Mouse (Mus musculus) stomach, embryonic 16.5 days (tissue): ENCODE measurements at regions not wholly inside any gene's neighbourhood (a gene's known extent, or its start where the extent isn't known, plus 50 kb on each side); places are given as distances from the start of the nearest gene placed in this dataset.

ENCODE experiments used
- ATAC-seq: fragments of 200-750 bp; cut with Nextera tagmentation; 2 replicates; pipeline ENCODE4 v1.8.0; 2017; ENCODE audit warnings: moderate number of reproducible peaks, moderate TSS enrichment; ENCODE audit not compliant: insufficient read depth, low FRiP score
- H3K27ac ChIP-seq: fragments of 300-500 bp; sonication (generic); 2 replicates; pipeline ENCODE4 v1.5.1; 2014; ENCODE audit warnings: low read length
- H3K27me3 ChIP-seq: fragments of 300-500 bp; sonication (generic); 2 replicates; pipeline ENCODE4 v1.6.1; 2014; ENCODE audit warnings: low read length, control low read depth, mixed read lengths; ENCODE audit not compliant: control insufficient read depth, insufficient read depth
- H3K36me3 ChIP-seq: fragments of 300-500 bp; sonication (generic); 2 replicates; pipeline ENCODE4 v1.6.1; 2014; ENCODE audit warnings: low read length; ENCODE audit not compliant: control insufficient read depth, insufficient read depth
- H3K4me1 ChIP-seq: fragments of 300-500 bp; sonication (generic); 2 replicates; pipeline ENCODE4 v1.6.1; 2014; ENCODE audit warnings: low read length, control low read depth, mixed read lengths; ENCODE audit not compliant: control insufficient read depth, insufficient read depth
- H3K4me2 ChIP-seq: fragments of 300-500 bp; sonication (generic); 2 replicates; pipeline ENCODE4 v1.6.1; 2014; ENCODE audit warnings: low read depth, low read length, mixed read lengths
- H3K4me3 ChIP-seq: fragments of 300-500 bp; sonication (generic); replicated peaks from 2 replicates; pipeline ENCODE4 v1.5.1; 2014; ENCODE audit warnings: mild to moderate bottlenecking, low read length
- H3K9ac ChIP-seq: fragments of 300-500 bp; sonication (generic); 2 replicates; pipeline ENCODE4 v1.6.1; 2014; ENCODE audit warnings: low read length
- H3K9me3 ChIP-seq: fragments of 300-500 bp; sonication (generic); replicated peaks from 2 replicates; pipeline ENCODE4 v1.6.1; 2016; ENCODE audit warnings: low read length, control low read depth; ENCODE audit not compliant: control insufficient read depth
- WGBS: fragments of 180-500 bp; shearing (Covaris S2); extraction: QIAGEN DNeasy Blood & Tissue Kit; methylation state at CpG from one replicate; pipeline ENCODE4 v1.1.7; 2014; 5-methylcytosine and 5-hydroxymethylcytosine counted together

DNA sequence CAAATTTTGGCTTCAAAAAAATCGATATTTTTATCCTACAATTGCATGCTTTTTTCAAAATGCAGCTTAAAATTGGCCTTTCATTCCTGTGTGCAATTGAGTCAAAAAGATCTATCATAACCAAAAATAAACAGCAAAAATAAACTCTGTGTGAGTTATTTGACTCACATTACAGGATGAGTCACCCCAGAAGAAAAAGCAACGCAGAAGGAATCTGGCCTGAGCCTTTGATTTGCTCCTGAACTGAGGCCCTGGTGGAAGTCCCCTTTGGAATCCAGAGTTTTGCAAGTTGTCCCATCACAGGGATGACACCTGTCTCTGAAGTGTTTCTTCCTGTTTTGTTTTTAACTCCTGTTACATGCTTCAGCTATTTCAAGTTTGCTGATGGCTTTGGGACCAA is 429.2 kb upstream of the Clnk start:
- no peak for ATAC-seq
- Histone ChIP-seq H3K4me3 (no peak overlapping the region), H3K9ac (no peak overlapping the region), H3K27ac (no peak overlapping the region), H3K4me1 (no peaks in the 10 kb centered on the region), H3K36me3 (no peaks in the 10 kb centered on the region), H3K27me3 (no peaks in the 10 kb centered on the region), H3K4me2 (no peak overlapping the region), H3K9me3 (no peaks in the 10 kb centered on the region)
- 53% methylated on average over 2 of the region's 2 CpGs for WGBS

GRCm38 (mm10) chr5:39292849-39293248 is 416.2 kb upstream of the Clnk start:
- WGBS = 60% methylated on average over 2 of the region's 2 CpGs
- Histone ChIP-seq H3K36me3 (no peaks in the 10 kb centered on the region), H3K27ac (no peak overlapping the region), H3K9ac (no peak overlapping the region), H3K4me1 (no peaks in the 10 kb centered on the region), H3K4me2 (no peak overlapping the region), H3K27me3 (no peaks in the 10 kb centered on the region), H3K4me3 (no peak overlapping the region), H3K9me3 (no peaks in the 10 kb centered on the region)
- ATAC-seq = no peak

DNA sequence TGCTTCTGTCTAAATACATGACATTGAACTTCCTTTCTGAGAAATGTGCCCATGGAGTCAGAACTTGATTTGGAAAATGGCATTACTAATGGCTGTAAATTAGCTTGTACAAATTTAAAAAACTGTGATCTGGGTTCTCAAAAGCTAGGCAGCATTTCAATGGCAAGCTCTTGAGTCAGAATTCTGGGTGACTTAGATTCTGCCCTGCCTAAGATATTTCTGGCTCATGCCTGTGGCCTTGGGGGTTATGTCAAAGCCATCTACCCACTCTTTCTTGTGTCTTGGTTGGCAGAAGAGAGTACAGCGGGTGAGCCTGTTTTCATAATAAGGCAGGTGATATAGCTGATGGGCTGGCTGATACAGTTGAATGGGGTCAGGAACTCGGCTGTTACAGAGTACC is 404.4 kb upstream of the Clnk start:
- WGBS = 81% methylated on average over 2 of the region's 2 CpGs
- Histone ChIP-seq H3K27ac (no peak overlapping the region), H3K36me3 (no peaks in the 10 kb centered on the region), H3K4me1 (no peaks in the 10 kb centered on the region), H3K4me3 (no peak overlapping the region), H3K9me3 (no peaks in the 10 kb centered on the region), H3K27me3 (no peaks in the 10 kb centered on the region), H3K9ac (no peak overlapping the region), H3K4me2 (no peak overlapping the region)
- no peak for ATAC-seq

DNA sequence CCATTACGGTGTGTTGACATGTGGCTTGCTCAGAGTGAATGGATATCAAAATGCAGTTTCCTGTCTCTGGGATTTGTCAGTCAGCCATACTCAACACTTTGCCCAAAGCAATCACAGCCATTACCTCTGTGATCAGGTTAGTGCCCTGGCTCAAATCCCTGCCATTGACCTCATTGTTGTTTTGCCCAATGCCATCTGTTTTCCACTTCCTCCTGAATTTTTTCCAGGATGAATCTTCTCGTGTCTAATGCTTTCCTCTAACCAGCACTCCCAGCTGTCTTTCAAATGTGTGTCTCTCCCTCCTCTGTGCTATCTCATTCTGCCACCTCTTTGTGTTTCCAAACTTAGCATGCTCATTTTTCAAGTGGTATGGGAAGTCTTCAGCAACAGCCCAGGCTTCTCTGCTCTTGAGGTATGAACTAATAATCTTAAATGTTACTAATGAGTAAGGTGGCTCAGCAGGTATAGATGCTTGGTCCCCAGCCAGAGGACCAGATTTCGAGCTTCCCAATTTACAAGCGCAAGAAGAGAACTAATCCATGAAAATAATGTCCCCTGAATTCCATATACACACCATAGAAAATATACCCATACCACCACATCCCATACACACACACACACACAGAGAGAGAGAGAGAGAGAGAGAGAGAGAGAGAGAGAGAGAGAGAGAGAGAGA is 397.2 kb upstream of the Clnk start:
- ATAC-seq = no peak
- H3K27me3 ChIP-seq = no peaks in the 10 kb centered on the region
- no peak overlapping the region for H3K27ac ChIP-seq
- no peaks in the 10 kb centered on the region for H3K9me3 ChIP-seq
- H3K9ac ChIP-seq = no peak overlapping the region
- H3K4me3 ChIP-seq = no peak overlapping the region
- no peaks in the 10 kb centered on the region for H3K4me1 ChIP-seq
- no peaks in the 10 kb centered on the region for H3K36me3 ChIP-seq
- WGBS = 65% methylated on average over 4 of the region's 4 CpGs
- H3K4me2 ChIP-seq = no peak overlapping the region

- 81% methylated on average over 1 of the region's 1 CpGs for WGBS
- H3K4me3 ChIP-seq = no peak overlapping the region
- H3K4me1 ChIP-seq = no peaks in the 10 kb centered on the region
- H3K4me2 ChIP-seq = no peak overlapping the region
- H3K9ac ChIP-seq = no peak overlapping the region
- no peak for ATAC-seq
- H3K27ac ChIP-seq = no peak overlapping the region
- H3K36me3 ChIP-seq = no peaks in the 10 kb centered on the region
- no peaks in the 10 kb centered on the region for H3K9me3 ChIP-seq
- H3K27me3 ChIP-seq = no peaks in the 10 kb centered on the region
Observed at GRCm38 (mm10) chr5:39267106-39267505, 390.5 kb upstream of the Clnk start.

GRCm38 (mm10) chr5:39260721-39261190 is 384.1 kb upstream of the Clnk start:
- H3K9me3 ChIP-seq = no peaks in the 10 kb centered on the region
- 60% methylated on average over 1 of the region's 1 CpGs for WGBS
- no peak for ATAC-seq

GRCm38 (mm10) chr5:39257745-39258144 is 381.1 kb upstream of the Clnk start:
- H3K36me3 ChIP-seq = no peaks in the 10 kb centered on the region
- no peaks in the 10 kb centered on the region for H3K9me3 ChIP-seq
- no peak overlapping the region for H3K4me2 ChIP-seq
- H3K27me3 ChIP-seq = no peaks in the 10 kb centered on the region
- ATAC-seq = no peak
- H3K4me3 ChIP-seq = no peak overlapping the region
- H3K27ac ChIP-seq = no peak overlapping the region
- no peak overlapping the region for H3K9ac ChIP-seq
- no peaks in the 10 kb centered on the region for H3K4me1 ChIP-seq
- WGBS = 84% methylated on average over 2 of the region's 2 CpGs

More at GRCm38 (mm10) chr5:39260721-39261190, 384.1 kb upstream of the Clnk start:
- H3K27ac ChIP-seq = no peak overlapping the region
- H3K4me1 ChIP-seq = no peaks in the 10 kb centered on the region
- no peaks in the 10 kb centered on the region for H3K27me3 ChIP-seq
- H3K4me3 ChIP-seq = no peak overlapping the region
- H3K4me2 ChIP-seq = no peak overlapping the region
- H3K36me3 ChIP-seq = no peaks in the 10 kb centered on the region
- H3K9ac ChIP-seq = no peak overlapping the region

DNA sequence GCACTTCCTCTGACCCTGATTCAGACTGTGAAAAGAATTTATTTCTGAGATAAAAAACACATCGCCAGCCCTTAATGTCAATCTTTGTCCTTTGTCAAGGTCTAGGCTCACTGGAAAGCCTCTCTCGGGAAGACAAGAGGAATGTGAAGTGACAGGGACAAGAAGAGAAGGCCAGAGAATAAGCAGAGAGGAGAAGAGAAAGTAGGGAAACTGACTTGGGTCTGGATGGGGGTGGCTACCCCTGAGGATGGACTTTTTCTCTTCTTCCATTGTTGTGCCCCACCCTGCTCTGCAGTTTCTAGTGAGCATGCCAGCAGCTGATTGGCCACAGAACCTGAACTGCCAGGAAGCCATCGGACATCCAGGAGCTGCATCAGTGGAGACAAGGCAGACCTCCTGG is 375.6 kb upstream of the Clnk start:
- H3K36me3 ChIP-seq = no peaks in the 10 kb centered on the region
- no peak overlapping the region for H3K27ac ChIP-seq
- H3K4me3 ChIP-seq = no peak overlapping the region
- H3K4me1 ChIP-seq = no peaks in the 10 kb centered on the region
- H3K9ac ChIP-seq = no peak overlapping the region
- no peak overlapping the region for H3K4me2 ChIP-seq
- ATAC-seq = no peak
- no peaks in the 10 kb centered on the region for H3K9me3 ChIP-seq
- WGBS = 58% methylated on average over 3 of the region's 3 CpGs
- H3K27me3 ChIP-seq = no peaks in the 10 kb centered on the region

GRCm38 (mm10) chr5:39251021-39251420 is 374.4 kb upstream of the Clnk start:
- H3K9ac ChIP-seq = no peak overlapping the region
- ATAC-seq = no peak

More at GRCm38 (mm10) chr5:39251021-39251420, 374.4 kb upstream of the Clnk start:
- H3K36me3 ChIP-seq = no peaks in the 10 kb centered on the region
- no peaks in the 10 kb centered on the region for H3K4me1 ChIP-seq
- H3K27me3 ChIP-seq = no peaks in the 10 kb centered on the region
- no peak overlapping the region for H3K4me2 ChIP-seq
- H3K27ac ChIP-seq = no peak overlapping the region
- H3K9me3 ChIP-seq = no peaks in the 10 kb centered on the region
- H3K4me3 ChIP-seq = no peak overlapping the region
